Mouse (Mus musculus) heart, embryonic 10.5 days (tissue): ENCODE results near the gene Pigk. TPM values are rescaled to one million over a fixed set of nuclear protein-coding genes. Genes with fewer than 3 reads are reported as not detected.

ENCODE experiments used
- DNase-seq: peaks from one replicate; pipeline ENCODE4 v3.0.0-alpha.2; 2017; ENCODE audit warnings: low spot score
- H3K27ac ChIP-seq: fragments of 300-500 bp; sonication (generic); 2 replicates; pipeline ENCODE4 v1.5.1; 2016; ENCODE audit warnings: mild to moderate bottlenecking
- H3K27me3 ChIP-seq: fragments of 300-500 bp; sonication (generic); 2 replicates; pipeline ENCODE4 v1.6.1; 2016; ENCODE audit warnings: mild to moderate bottlenecking; ENCODE audit not compliant: poor library complexity, insufficient read depth, severe bottlenecking
- H3K36me3 ChIP-seq: fragments of 300-500 bp; sonication (generic); 2 replicates; pipeline ENCODE4 v1.6.1; 2016; ENCODE audit warnings: mild to moderate bottlenecking, moderate library complexity
- H3K4me1 ChIP-seq: fragments of 300-500 bp; sonication (generic); 2 replicates; pipeline ENCODE4 v1.6.1; 2016; ENCODE audit warnings: mild to moderate bottlenecking
- H3K4me3 ChIP-seq: fragments of 300-500 bp; sonication (generic); 2 replicates; pipeline ENCODE4 v1.5.1; 2016; ENCODE audit warnings: mild to moderate bottlenecking, moderate library complexity
- H3K9me3 ChIP-seq: fragments of 300-500 bp; sonication (generic); 2 replicates; pipeline ENCODE4 v1.6.1; 2016; ENCODE audit warnings: mild to moderate bottlenecking, moderate library complexity
- WGBS: fragments of 180-500 bp; shearing (Covaris S2); methylation state at CpG from one replicate; pipeline ENCODE4 v1.1.7; 2016; 5-methylcytosine and 5-hydroxymethylcytosine counted together
- polyA plus RNA-seq: library from polyadenylated mRNA; unstranded; fragments of >200 nt; fragmentation: Nextera tagmentation; extraction: Ambion mirVana; gene quantifications from 2 replicates; pipeline ENCODE4 v1.2.1, GENCODE M21; 2016

The Pigk gene
- polyA plus RNA-seq, 1 experiment from 2014 or later: 47.3 TPM

- Histone ChIP-seq H3K4me1 (peaks cover 23% of the 10 kb centered on the region), H3K27ac (no peak overlapping the region), H3K27me3 (peaks cover 61% of the 10 kb centered on the region), H3K9me3 (no peaks in the 10 kb centered on the region), H3K36me3 (no peaks in the 10 kb centered on the region), H3K4me3 (peak overlapping the region; percentile 66)
- 8% methylated on average over 6 of the region's 6 CpGs for WGBS
- peak; percentile 70 for DNase-seq
These were observed 266.5 kb downstream of the Pigk start for GRCm38 (mm10) chr3:152980431-152980830.

GRCm38 (mm10) chr3:152980978-152981974, 267.4 kb downstream of the Pigk start:
- Histone ChIP-seq H3K4me1 (peaks cover 23% of the 10 kb centered on the region), H3K4me3 (peak overlapping the region; percentile 66), H3K36me3 (no peaks in the 10 kb centered on the region), H3K27me3 (peaks cover 61% of the 10 kb centered on the region), H3K9me3 (no peaks in the 10 kb centered on the region), H3K27ac (peak overlapping the region; percentile 64; the same call in 1 of the 2 replicates)
- WGBS: under 1% methylated on average over 47 of the region's 47 CpGs
- DNase-seq: peak; percentile 75

- WGBS: under 1% methylated on average over 17 of the region's 17 CpGs
- Histone ChIP-seq H3K36me3 (no peaks in the 10 kb centered on the region), H3K9me3 (no peaks in the 10 kb centered on the region), H3K27ac (peak within 1 kb of the TSS; percentile 64; the same call in 1 of the 2 replicates), H3K4me1 (peaks cover 23% of the 10 kb centered on the region), H3K27me3 (peaks cover 61% of the 10 kb centered on the region), H3K4me3 (peak within 1 kb of the TSS; percentile 66)
- peak; percentile 73 for DNase-seq
These were observed 268.1 kb downstream of the Pigk start, which contains the start of gene St6galnac5 for GRCm38 (mm10) chr3:152981988-152982387. Gene St6galnac5, minus strand, starts transcription at chr3:152982246.

GRCm38 (mm10) chr3:152990787-152991186, 276.9 kb downstream of the Pigk start:
- no peak overlapping the region for H3K4me3 ChIP-seq
- H3K36me3 ChIP-seq: no peaks in the 10 kb centered on the region
- WGBS: 87% methylated on average over 2 of the region's 2 CpGs
- no peaks in the 10 kb centered on the region for H3K27me3 ChIP-seq
- no peak for DNase-seq
- no peak overlapping the region for H3K27ac ChIP-seq
- no peaks in the 10 kb centered on the region for H3K4me1 ChIP-seq
- no peaks in the 10 kb centered on the region for H3K9me3 ChIP-seq

GRCm38 (mm10) chr3:152993608-152994007, 279.7 kb downstream of the Pigk start:
- no peak for DNase-seq
- peaks cover 12% of the 10 kb centered on the region for H3K4me1 ChIP-seq
- H3K27ac ChIP-seq: no peak overlapping the region
- H3K27me3 ChIP-seq: no peaks in the 10 kb centered on the region
- 54% methylated on average over 5 of the region's 5 CpGs for WGBS
- no peak overlapping the region for H3K4me3 ChIP-seq
- H3K9me3 ChIP-seq: no peaks in the 10 kb centered on the region
- no peaks in the 10 kb centered on the region for H3K36me3 ChIP-seq

GRCm38 (mm10) chr3:152998106-152998505, 284.2 kb downstream of the Pigk start:
- Histone ChIP-seq H3K27ac (0 out of 2 replicates have a peak overlapping the region, but pooled peaks have one; percentile 52), H3K36me3 (no peaks in the 10 kb centered on the region), H3K9me3 (no peaks in the 10 kb centered on the region), H3K27me3 (no peaks in the 10 kb centered on the region), H3K4me1 (peaks cover 16% of the 10 kb centered on the region), H3K4me3 (no peak overlapping the region)
- WGBS: 62% methylated on average over 5 of the region's 5 CpGs
- no peak for DNase-seq

GRCm38 (mm10) chr3:152998901-152999300, 285.0 kb downstream of the Pigk start:
- peaks cover 16% of the 10 kb centered on the region for H3K4me1 ChIP-seq
- no peaks in the 10 kb centered on the region for H3K27me3 ChIP-seq
- H3K4me3 ChIP-seq: no peak overlapping the region
- no peaks in the 10 kb centered on the region for H3K9me3 ChIP-seq
- no peak overlapping the region for H3K27ac ChIP-seq
- no peaks in the 10 kb centered on the region for H3K36me3 ChIP-seq
- no peak for DNase-seq
- WGBS: 65% methylated on average over 5 of the region's 5 CpGs

- no peaks in the 10 kb centered on the region for H3K36me3 ChIP-seq
- H3K27ac ChIP-seq: no peak overlapping the region
- DNase-seq: no peak
- H3K9me3 ChIP-seq: no peaks in the 10 kb centered on the region
- no peak overlapping the region for H3K4me3 ChIP-seq
- peaks cover 9% of the 10 kb centered on the region; the same call in 1 of the 2 replicates for H3K4me1 ChIP-seq
- no peaks in the 10 kb centered on the region for H3K27me3 ChIP-seq
- WGBS: 83% methylated on average over 6 of the region's 6 CpGs
These were observed 293.0 kb downstream of the Pigk start for GRCm38 (mm10) chr3:153006893-153007292.

GRCm38 (mm10) chr3:153016355-153016754, 302.5 kb downstream of the Pigk start:
- Histone ChIP-seq H3K27me3 (no peaks in the 10 kb centered on the region; the same call in 1 of the 2 replicates), H3K27ac (no peak overlapping the region), H3K9me3 (no peaks in the 10 kb centered on the region), H3K4me3 (no peak overlapping the region), H3K4me1 (no peaks in the 10 kb centered on the region), H3K36me3 (no peaks in the 10 kb centered on the region)
- no peak for DNase-seq
- 67% methylated on average over 8 of the region's 8 CpGs for WGBS

- DNase-seq: no peak
- Histone ChIP-seq H3K4me3 (no peak overlapping the region), H3K4me1 (no peaks in the 10 kb centered on the region), H3K27me3 (no peaks in the 10 kb centered on the region; the same call in 1 of the 2 replicates), H3K9me3 (no peaks in the 10 kb centered on the region), H3K36me3 (no peaks in the 10 kb centered on the region), H3K27ac (no peak overlapping the region)
- WGBS: 79% methylated on average over 10 of the region's 10 CpGs
These were observed 304.2 kb downstream of the Pigk start for GRCm38 (mm10) chr3:153018051-153018450.

- Histone ChIP-seq H3K27me3 (no peaks in the 10 kb centered on the region), H3K36me3 (no peaks in the 10 kb centered on the region), H3K4me3 (no peak overlapping the region), H3K9me3 (no peaks in the 10 kb centered on the region), H3K27ac (no peak overlapping the region), H3K4me1 (no peaks in the 10 kb centered on the region)
- WGBS: 90% methylated on average over 11 of the region's 11 CpGs
- peak; percentile 6 for DNase-seq
These were observed 310.1 kb downstream of the Pigk start for GRCm38 (mm10) chr3:153024016-153024415.
